17 mouse cellular contexts compared by ENCODE assay signal in genomic region chr9:47860994-47861393, GRCm38 (mm10).
"Had no signal": no experiment of that assay in that cellular context is flagged by ENCODE, and none has a peak within 500 bp of the region (broad histone marks: within the 10 kb centered on the region; RNA-seq: fewer than 3 reads in every experiment).

No protein-coding gene starts in this region.

- H3K36me3 ChIP-seq: neural tube, embryonic 12.5 days; neural tube, embryonic 13.5 days; neural tube, embryonic 15.5 days; stomach, embryonic 15.5 days had no signal

- H3K4me3 ChIP-seq: neural tube, embryonic 12.5 days; neural tube, embryonic 13.5 days; neural tube, embryonic 15.5 days; stomach, embryonic 15.5 days had no signal

- H3K27ac ChIP-seq: neural tube, embryonic 12.5 days; neural tube, embryonic 13.5 days; neural tube, embryonic 15.5 days; stomach, embryonic 15.5 days; stomach, postnatal 0 days had no signal

- H3K9me3 ChIP-seq: neural tube, embryonic 12.5 days; neural tube, embryonic 13.5 days; neural tube, embryonic 15.5 days; stomach, embryonic 15.5 days had no signal

- H3K27me3 ChIP-seq: neural tube, embryonic 12.5 days; neural tube, embryonic 15.5 days; stomach, embryonic 15.5 days had no signal

- DNase-seq: retina, postnatal 1 day; right cerebral cortex, adult 18-20 months; right cerebral cortex, postnatal 14 days; right cerebral cortex, postnatal 25 days; right cerebral cortex, postnatal 4 days; spleen, adult 18-20 months; thymus, adult 18-20 months; thymus, adult 2 months; thymus, postnatal 14 days; thymus, postnatal 25 days; thymus, postnatal 36 days; thymus, postnatal 4 days had no signal

- H3K9ac ChIP-seq: neural tube, embryonic 12.5 days; neural tube, embryonic 13.5 days; neural tube, embryonic 15.5 days; stomach, embryonic 15.5 days had no signal
